Comparison of ENCODE assay signal across 24 mouse cellular contexts in the genomic region with DNA sequence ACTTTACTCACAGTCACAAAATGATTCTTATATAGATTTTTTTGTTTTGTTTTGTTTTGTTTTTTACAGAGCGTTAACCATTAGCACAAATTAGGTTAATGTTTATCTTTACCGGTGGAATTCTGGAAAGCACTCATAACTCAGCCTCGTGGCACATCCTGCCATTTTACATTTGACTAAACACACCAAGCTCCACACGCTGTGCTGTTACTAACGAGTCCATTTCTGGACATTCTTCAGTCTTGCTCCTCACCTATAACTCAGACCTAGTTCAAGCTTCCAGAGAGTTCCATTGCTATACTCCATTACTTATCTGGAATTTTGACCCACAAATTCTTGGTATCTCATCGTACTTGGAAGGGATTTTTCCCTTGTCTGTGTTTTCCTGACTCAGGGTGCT.
"Had no signal": no experiment of that assay in that cellular context is flagged by ENCODE, and none has a peak within 500 bp of the region (broad histone marks: within the 10 kb centered on the region; RNA-seq: fewer than 3 reads in every experiment).

No protein-coding gene starts in this region.

- H3K4me2 ChIP-seq: heart, embryonic 12.5 days; hindbrain, embryonic 13.5 days; hindbrain, embryonic 15.5 days; kidney, embryonic 15.5 days; limb, embryonic 13.5 days; limb, embryonic 15.5 days; liver, embryonic 12.5 days had no signal

- H3K4me1 ChIP-seq: heart, embryonic 10.5 days; heart, embryonic 12.5 days; hindbrain, embryonic 10.5 days; hindbrain, embryonic 13.5 days; hindbrain, embryonic 15.5 days; kidney, embryonic 15.5 days; limb, embryonic 13.5 days; limb, embryonic 15.5 days; liver, embryonic 12.5 days had no signal

- ATAC-seq: hindbrain, postnatal 0 days; intestine, embryonic 16.5 days; liver, embryonic 12.5 days had no signal

- DNase-seq: gastrocnemius, adult 2 months; gastrocnemius, postnatal 10 days; gastrocnemius, postnatal 25 days; heart, adult 2 months; heart, postnatal 10 days; heart, postnatal 4 days; kidney, adult 18-20 months; kidney, postnatal 10 days; kidney, postnatal 25 days; layer of hippocampus, adult 9-11 months; layer of hippocampus, postnatal 36 days; left cerebral cortex, postnatal 4 days had no signal

- H3K9me3 ChIP-seq: heart, embryonic 10.5 days; heart, embryonic 12.5 days; hindbrain, embryonic 10.5 days; hindbrain, embryonic 13.5 days; hindbrain, embryonic 15.5 days; kidney, embryonic 15.5 days; limb, embryonic 13.5 days; limb, embryonic 15.5 days; liver, embryonic 12.5 days had no signal

- H3K27me3 ChIP-seq: heart, embryonic 12.5 days; hindbrain, embryonic 13.5 days; hindbrain, embryonic 15.5 days; kidney, embryonic 15.5 days; limb, embryonic 13.5 days; limb, embryonic 15.5 days; liver, embryonic 12.5 days had no signal

- H3K36me3 ChIP-seq: hindbrain, embryonic 15.5 days; liver, embryonic 12.5 days had no signal

- H3K27ac ChIP-seq: gastrocnemius, adult 2 months; heart, adult 2 months; heart, embryonic 10.5 days; hindbrain, embryonic 10.5 days; hindbrain, embryonic 13.5 days; hindbrain, embryonic 15.5 days; hindbrain, postnatal 0 days; kidney, embryonic 15.5 days; limb, embryonic 13.5 days; limb, embryonic 15.5 days; liver, embryonic 12.5 days; liver, embryonic 14.5 days had no signal

- H3K4me3 ChIP-seq: gastrocnemius, adult 2 months; heart, adult 2 months; heart, embryonic 10.5 days; heart, embryonic 12.5 days; hindbrain, embryonic 10.5 days; hindbrain, embryonic 13.5 days; hindbrain, embryonic 15.5 days; kidney, embryonic 15.5 days; limb, embryonic 13.5 days; limb, embryonic 15.5 days; liver, embryonic 12.5 days had no signal

- H3K9ac ChIP-seq: heart, embryonic 12.5 days; hindbrain, embryonic 13.5 days; hindbrain, embryonic 15.5 days; kidney, embryonic 15.5 days; limb, embryonic 13.5 days; limb, embryonic 15.5 days; liver, embryonic 12.5 days; liver, embryonic 14.5 days had no signal
